Mouse (Mus musculus) c-Kit-positive CD71-negative TER-119-negative erythroid progenitor cells, embryonic 14.5 days (primary cell): ENCODE measurements around the gene Enthd1.
"Not testable (repeated sequence)": the region's sequence is repeated elsewhere in the genome, so short reads cannot be mapped to it uniquely, and the experiment has no call there.

Source experiments
- DNase-seq: peaks from one replicate; pipeline ENCODE4 v3.0.0-alpha.2; 2013; ENCODE audit warnings: low read depth

Enthd1 gene

DNA sequence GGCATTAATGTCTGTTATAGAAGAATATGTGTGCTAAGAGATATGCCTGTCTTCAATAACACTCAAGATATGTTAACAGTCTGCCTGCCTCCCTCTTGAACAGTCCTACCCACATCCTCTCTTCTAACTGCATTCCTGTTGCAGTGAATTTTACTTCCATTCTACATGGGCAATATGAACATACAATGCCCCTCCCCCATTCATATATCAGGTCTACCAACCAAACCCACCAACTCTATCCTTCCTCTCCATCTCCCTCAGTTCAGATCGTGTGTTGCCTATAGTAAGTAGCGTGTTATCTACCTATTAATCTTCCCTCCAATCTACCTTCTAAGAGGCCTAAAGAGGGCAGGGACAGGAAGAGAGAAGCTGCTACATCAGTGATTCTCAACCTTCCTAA is 26.9 kb downstream of the Enthd1 start:
- no peak for DNase-seq

DNA sequence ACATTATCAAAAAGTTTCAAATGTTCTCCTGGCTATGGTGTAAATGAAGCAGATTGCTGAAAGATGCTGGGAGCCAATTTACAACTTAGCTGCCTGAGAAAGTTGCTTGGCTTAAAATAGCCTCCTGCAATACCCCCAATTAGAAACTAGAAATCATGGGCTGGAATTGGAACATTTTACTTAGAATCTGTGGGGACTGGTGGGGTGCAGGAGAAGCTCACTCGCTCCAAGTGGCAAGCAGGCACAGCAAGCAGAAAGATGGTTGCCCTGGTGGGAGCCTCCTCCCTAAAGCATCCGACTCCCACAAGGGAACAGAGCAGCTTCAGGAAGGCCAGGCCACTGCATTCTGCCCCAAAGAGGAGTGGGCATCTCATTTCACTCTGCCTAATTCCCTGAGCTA is 28.9 kb downstream of the Enthd1 start:
- no peak for DNase-seq

DNA sequence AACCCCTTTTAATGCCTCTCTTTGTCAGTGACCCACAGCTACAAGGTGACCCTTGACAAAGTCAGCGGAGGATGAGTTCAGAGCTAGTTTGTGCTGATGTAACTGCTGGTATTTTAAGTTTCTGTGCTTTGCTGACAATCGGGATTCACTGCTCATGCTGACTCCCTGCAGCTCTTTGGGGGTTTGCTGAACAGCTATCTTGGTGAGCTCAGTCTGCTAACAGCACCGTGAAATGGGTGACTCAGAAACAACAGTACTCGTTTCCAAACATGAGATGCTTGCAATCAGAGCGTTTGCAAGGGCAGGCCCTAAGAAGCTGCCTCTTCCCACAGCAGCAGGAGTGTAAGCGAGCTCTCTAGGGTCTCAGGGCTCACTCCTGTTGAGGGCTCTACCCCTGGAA is 31.7 kb downstream of the Enthd1 start:
- DNase-seq: no peak

DNA sequence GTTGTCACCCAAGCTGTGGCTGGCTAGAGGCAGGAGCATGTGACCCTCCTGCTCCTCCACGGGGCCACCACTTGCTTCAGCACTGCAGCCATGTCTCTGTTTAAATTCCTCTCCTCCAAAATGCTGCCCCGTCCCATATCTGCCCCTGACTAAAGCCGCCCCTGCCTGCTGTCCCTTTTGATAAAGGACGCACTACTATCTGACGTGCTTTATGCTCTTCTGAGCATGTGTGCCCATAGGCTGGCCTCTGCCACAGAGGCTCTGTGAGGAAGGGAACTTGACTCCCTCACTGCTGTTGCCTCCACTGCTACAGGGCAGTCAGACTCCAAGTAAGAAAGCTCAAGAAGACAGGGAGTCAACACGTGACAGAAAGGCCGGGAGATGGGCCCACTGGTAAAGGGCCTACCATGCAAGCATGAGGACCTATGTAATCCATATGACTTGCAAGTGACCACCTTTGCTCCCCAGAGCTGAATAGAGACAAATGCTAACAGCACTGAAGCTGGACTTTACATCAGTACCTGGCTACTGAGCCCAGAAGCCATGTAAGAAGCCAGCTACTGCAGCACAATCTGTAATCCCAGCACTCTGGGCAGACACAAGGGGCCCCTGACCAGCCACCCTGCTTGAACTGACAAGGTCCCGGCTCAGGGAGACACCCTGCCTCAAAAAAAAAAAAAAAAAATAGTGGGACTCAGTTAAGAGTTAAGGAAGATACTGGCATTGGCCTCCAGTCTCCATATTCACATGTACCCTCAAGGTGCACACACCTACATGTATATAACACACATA is 32.5 kb downstream of the Enthd1 start:
- no peak for DNase-seq

DNA sequence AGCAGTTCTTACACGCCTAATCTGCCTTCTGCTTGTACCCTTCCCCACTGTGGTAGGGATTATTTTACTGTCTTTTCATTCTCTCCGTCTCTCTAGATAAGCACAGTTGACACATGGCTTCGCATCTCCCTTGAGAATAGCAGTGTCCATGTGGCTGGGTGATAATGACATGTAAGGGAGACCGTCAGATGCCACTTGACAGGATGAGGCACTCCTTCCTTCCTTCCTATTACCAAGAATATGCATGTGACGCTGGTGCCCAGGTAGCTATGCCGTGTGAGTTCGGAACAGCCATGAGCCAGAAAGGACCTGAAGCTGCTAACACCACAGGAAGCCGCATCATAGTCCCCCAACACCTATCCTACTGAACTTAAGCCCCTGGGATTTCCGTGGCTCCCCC is 33.9 kb downstream of the Enthd1 start:
- no peak for DNase-seq

DNA sequence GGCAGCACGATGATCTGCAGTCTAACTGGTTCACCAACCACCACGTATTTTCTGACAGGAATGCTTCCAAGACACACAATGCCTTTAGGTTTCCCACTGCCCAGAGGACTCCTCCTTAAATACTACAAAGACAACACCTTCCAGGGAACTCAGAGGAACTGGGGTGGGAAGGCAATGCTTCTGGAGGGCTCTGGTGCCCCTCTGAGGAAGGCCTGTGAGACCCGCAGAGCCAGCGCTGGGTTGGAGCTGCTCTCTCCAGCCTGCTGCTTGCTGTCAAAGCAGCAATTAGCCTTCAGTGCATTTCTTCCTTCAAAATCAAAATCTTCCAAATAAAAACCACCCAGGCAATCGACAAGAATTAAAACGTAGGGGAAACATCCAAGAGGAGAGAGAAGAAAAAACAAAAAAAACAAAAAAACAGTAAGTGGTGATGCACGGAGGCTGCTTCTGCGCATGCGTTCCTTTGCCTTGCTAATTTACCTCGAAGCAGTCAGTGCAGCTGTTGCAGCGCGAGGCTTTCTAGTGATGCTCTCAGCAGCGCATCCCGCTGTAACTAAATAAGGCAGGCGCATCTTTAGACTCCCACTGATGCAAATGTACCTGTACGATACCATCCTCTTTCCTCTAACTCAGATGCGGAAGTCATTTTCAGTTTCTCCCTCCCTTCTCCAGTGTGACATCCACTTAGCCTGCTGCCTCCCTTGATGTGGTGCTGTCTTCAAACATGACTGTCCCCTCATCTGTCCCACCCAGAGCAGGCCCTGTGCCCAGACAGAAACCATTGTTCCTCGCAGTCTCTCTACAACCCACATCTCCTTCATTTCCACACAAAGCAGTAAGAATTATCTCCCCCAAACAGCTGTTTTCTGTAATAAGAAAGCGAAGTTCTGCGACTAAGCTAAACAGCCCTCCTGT is 34.7 kb downstream of the Enthd1 start:
- no peak for DNase-seq

DNA sequence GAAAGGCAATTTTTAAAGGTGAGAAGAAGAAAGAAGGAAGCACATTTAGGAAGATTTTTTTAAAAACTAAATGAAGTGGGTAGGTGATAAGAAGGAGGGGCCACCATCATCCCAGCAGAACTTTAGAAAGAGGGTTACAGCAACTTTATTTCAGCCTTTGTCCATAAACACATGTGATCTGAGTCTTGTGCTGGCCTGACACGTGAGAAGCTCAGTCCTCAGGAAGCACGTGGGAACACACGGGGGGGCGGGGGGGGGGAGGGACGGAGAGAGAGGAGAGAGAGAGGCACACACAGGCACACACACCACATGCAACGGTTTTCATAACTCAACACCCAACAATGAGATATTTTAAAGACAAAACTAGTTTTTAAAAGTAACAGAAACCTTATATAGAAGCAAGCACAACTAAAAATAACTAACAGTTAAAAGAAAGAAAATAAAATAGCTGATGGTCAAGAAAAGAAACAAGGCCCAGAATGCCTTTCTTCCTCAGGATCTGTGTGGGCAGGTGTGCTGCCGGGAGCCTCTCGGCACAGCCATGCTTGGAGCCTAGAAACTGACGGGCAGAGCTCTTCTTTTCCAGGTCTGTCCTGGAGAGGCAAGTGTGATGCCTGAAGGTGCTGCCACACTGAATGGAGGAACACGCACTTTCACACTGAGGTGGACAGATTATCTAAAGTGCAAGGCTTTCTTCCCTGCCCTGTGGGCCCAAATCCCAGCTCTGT is 43.1 kb downstream of the Enthd1 start:
- DNase-seq: no peak

DNA sequence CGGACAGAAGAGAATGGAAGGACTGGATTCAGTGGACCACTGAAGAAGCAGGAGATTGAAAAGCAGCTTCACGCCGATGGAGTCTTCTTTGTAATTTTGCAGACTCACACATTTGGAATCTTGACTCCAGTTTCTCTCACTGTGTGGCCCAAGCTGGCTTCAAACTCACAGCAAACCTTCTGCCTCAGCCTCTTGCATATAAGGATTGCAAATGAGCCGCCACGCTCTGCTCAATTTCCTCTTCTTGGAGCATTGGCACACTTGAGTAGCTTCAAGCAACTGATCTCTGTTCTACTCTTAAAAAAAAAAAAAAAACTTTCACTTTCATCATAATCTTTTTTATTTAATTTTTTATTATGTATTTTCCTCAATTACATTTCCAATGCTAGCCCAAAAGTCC is 45.0 kb downstream of the Enthd1 start:
- DNase-seq: no peak

DNA sequence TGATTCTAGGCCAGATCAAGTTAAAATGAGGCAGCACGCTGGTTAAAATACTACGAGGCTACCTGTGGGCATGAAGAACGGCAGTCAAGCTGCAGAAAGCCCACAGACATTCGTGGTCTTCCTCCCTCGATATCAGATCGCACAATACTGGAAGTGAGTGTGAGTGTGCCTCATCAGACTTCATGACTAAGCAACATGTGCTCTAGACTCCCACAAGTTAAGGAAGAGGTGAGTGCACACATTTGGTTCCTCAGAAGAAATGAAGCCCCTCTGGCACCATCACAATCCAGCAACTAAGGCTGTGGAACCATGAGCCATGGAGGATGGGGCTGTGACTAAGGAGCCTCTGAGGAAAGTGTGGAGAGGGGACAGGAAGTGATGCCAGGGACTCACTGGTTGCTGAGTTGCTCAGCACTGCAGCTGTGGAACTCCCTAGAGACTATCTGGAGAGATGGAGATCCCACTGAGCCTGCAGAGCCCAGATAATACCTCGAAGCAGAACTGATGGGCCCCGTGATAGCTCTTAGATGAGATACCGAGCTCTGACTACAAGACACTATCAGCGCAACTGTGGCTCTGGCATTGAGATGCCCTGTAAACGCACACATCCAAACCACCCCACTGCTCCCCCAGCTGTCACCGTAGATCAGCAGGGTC is 46.3 kb downstream of the Enthd1 start:
- no peak for DNase-seq

DNA sequence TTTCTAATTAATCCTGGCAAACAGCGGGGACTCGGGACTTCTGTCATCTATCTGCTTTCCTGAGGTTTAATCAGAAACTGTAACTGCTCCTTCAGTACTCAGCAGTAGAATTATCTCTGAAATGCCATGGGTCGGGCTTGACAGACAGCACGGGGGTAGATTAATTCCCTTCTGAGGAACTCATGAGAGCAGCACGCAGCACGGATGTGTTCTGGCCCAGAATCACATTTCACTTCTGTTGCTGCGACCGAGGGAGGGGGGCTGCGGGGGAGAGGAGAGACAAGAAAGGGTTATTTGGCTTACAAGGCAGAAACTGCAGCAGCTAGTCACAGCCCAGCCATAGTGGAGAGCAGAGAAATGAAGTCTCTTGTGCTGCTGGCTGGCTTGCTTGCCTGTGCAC is 47.0 kb downstream of the Enthd1 start:
- no peak for DNase-seq

DNA sequence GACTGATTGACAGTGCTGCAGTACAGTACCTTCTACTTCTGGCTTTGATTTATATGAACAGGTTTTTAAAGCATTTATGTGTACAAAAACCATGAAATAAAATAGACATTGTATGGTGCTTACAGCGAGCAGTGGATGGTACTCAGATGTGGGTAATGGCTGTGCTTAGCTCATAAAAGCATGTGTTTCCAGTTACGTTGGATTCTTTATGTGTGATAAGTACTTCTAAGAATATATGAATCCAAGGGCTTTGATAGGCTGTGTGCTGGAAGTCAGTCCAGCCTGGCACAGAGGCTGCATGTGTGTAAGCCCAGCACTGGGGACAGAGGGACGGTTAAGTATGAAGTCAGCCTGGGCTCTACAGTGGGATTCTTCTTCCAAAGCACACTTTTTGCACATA is 48.4 kb downstream of the Enthd1 start:
- no peak for DNase-seq

DNA sequence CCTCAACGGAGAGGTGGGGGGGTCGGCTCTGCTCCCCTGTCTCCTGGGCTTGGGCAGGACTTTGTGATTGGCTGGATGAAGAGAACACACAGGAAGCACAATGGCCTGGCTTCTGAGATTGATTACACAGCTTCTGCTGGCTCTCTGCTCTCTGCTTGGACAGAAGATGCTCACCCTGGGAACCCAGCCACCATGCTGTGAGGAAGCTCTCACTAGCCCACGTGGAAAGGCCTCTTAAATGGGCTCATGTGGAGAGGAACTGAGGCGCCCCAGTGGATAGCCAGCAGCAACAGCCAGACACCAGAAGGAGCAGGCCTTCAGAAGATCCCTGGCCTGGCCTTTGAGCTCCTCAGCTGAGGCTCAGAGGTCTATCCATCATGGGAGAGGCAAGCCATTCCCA is 59.9 kb downstream of the Enthd1 start:
- DNase-seq: no peak

DNA sequence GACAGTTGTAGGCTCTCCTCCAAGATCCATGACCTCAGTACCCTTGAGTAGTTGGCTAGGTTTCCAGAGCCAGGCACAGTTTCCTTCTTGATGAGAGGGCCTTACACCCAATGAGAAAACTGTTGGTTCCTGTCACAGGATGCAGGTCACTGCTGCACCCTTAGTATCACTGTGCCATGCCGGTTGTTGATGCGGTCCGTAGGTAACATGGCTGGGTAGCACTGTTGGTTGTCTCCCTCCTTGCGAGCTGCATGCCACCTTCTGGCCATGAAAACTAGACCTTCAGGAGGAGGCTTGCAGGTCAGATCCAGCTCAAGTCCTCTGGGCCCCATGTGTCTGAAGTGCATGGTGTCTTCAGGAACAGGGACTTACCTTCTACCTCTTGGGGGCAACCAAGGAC is 61.8 kb downstream of the Enthd1 start:
- not testable (repeated sequence) for DNase-seq

DNA sequence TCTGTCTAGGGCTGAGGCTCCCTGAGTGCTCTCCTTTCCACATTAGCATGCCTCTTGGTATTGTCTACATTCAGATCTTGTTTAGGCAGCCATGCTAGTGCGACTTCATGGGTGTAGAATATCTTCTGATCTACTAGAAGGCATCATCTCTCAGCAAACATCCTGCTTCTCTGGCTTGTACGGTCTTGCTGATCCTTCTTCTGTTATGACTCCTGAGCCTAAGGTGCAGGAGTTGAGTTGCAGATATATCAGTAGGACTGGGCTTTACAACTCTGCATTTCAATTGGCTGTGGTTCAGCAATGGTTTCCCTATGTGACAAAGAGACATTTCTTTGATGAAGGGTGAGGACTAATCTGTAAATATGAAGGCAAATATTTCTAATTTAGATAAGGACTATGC is 62.2 kb downstream of the Enthd1 start:
- no peak for DNase-seq

DNA sequence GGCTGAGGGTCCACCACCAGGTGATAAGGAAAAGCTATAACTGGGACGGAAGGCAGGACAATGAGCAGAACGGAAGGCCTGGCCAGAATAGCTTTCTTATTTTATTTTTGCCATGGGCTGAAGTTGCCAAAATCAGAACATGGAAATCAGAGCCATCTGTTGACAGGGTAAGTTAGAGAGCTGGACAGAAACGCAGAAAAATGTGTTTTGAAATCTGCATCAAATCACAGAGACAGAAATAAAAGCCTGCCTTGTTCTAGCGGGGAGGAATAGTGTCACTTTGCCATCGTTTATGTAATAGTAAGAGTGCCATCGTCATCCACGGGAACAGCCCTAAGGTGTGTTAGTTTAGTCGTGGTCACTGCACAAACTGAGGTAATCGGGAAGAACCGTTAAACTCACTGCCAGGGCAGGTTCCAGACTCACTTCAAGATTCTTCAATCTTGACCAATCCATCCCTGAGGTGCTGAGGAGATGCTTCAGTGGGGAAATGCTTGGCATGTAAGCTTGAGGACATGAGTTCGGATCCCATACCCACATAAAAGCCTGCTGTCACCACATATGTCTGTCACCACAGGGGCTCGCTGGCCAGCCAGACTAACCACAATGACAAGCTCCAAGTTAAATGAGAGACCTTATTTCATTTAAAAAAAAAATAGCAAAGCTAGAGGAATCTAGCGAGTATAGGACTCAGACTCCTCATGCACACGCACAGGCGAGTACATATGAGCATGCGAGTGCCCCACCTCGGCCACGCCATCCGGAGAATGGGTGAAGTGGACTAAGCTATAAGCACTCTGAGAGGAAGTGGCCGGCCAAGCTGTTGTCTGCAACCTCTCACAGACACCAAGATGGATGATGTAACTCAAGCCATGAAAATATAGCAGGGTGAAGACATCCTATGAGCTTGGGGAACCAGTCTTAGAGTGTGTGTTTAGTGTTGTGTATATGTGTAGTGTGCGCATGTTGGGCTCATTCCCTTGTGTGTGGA is 63.6 kb downstream of the Enthd1 start:
- DNase-seq: no peak

DNA sequence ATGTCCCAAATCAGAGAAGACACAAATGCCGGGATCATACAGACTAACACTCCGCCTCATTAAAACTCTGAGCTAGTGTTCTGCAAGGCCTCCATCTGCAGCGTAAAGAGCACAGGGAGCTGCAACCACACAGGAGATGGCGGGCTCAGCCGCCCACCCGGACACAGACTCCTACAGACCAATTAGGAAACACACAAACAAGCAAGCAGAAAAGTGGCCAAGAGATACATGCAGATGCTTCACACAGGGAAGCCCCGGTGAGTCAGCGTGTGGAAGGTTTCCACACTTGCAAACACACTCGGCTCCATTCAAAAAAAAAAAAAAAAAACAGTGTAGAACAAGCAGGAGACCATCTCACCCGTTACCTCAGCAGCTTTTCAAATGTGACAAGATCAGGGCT is 64.5 kb downstream of the Enthd1 start:
- no peak for DNase-seq

DNA sequence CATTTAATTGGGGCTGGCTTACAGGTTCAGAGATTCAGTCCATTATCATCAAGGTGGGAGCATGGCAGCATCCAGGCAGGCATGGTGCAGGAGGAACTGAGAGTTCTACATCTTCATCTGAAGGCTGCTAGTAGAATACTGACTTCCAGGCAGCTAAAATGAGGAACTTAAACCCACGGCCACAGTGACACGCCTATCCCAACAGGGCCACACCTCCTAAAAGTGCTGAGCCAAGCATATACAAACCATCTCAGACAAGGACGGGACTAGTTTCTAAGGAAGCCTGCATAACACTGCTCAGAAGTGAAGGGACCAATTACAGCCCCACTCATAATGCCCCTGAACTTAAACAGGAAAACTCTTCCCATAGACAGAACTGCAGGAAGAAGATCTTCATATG is 67.2 kb downstream of the Enthd1 start:
- DNase-seq: not testable (repeated sequence)

DNA sequence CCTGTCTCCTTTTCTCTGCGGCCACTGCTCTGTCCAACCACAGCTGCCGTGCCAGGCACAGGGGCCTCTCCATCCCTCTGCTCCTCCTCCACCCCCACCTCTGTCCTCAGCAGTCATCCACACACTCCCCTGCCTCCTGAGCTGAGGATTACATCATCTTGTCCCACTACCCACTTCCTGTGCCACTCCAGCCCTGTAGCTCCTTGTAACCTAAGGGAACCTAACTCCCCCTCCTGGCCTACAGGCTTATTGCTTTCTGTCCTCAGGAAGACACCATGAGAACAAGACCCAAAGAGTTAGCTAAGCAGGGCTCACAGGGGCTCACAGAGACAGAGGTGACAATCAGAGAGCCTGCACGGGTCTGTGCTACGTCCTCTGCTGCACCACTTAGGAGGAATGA is 73.5 kb downstream of the Enthd1 start:
- DNase-seq: peak; percentile 17

DNA sequence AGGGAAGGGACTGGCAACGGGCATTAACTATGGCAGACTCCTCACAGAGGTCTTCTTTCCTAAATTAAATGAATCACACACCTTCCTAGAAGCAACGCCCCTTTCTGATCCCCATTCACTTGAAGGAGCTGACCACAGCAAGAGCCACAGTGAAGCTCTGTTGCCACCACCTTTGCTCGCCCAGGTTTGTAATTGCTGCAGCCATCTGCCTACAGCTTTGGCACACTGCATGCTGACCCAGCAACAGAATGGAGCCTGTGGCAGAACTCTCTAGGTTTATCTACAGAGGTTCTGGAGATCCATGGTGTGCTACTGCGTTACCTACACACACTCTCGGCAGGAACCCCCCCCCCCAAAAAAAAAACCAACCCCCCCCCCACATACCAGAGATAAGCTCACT is 74.8 kb downstream of the Enthd1 start:
- DNase-seq: no peak

DNA sequence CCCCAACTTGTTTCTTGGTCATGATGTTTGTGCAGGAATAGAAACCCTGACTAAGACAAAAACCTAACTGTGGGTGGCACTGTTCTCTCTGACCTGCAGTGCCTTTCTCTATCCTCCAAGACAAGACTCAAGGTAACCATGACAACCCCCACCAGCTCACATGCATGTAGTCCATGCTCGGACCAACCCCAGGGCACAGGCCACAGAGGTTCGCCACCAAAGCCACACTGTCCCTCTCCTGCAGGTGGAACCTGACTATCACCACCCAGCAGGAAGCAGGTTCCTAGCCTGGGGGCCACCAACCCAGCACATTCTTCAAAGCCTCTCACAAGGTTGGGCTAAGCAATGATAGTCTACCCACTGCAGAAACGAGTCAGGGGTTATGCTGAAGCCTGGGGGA is 76.3 kb downstream of the Enthd1 start:
- DNase-seq: no peak

DNA sequence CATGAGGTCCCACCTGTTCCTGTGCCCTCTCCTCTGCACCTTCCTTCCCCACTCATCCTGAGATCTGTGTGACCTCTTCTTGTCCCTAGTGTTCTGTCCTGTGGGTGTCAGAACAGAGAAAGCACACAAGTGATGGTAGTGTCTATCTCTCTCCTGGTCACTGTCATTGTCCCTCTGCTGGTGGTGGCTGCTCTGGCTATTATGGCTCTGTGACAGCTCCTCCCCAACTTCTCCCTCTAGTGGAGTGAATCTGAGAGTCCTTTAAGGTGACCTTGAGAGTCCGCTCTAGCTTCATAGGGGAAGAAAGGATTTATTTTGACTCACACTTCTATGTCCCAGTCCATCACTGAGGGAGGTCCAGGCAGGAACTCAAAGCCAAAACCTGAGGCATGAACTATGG is 79.4 kb downstream of the Enthd1 start:
- DNase-seq: no peak
